Mouse (Mus musculus) heart, embryonic 15.5 days (tissue): ENCODE data around the gene Tstd2. TPM values are rescaled to one million over a fixed set of nuclear protein-coding genes. Genes with fewer than 3 reads are reported as not detected.

Experiments used
- ATAC-seq: fragments of 200-750 bp; cut with Nextera tagmentation; replicated peaks from 2 replicates; pipeline ENCODE4 v1.8.0; 2017; ENCODE audit warnings: low read depth, moderate TSS enrichment; ENCODE audit not compliant: insufficient number of reproducible peaks, insufficient read depth, low FRiP score
- H3K27ac ChIP-seq: fragments of 300-500 bp; sonication (generic); 2 replicates; pipeline ENCODE4 v1.5.1; 2015; ENCODE audit warnings: mild to moderate bottlenecking, inconsistent platforms
- H3K27me3 ChIP-seq: fragments of 300-500 bp; sonication (generic); 2 replicates; pipeline ENCODE4 v1.6.1; 2015; ENCODE audit warnings: inconsistent platforms
- H3K36me3 ChIP-seq: fragments of 300-500 bp; sonication (generic); 2 replicates; pipeline ENCODE4 v1.6.1; 2015; ENCODE audit warnings: mild to moderate bottlenecking, inconsistent platforms
- H3K4me1 ChIP-seq: fragments of 300-500 bp; sonication (generic); replicated peaks from 2 replicates; pipeline ENCODE4 v1.6.1; 2015; ENCODE audit warnings: inconsistent platforms
- H3K4me2 ChIP-seq: fragments of 300-500 bp; sonication (generic); 2 replicates; pipeline ENCODE4 v1.6.1; 2015; ENCODE audit warnings: inconsistent platforms, mild to moderate bottlenecking, moderate library complexity
- H3K4me3 ChIP-seq: fragments of 300-500 bp; sonication (generic); 2 replicates; pipeline ENCODE4 v1.5.1; 2015; ENCODE audit warnings: mild to moderate bottlenecking, inconsistent platforms
- H3K9ac ChIP-seq: fragments of 300-500 bp; sonication (generic); 2 replicates; pipeline ENCODE4 v1.6.1; 2015; ENCODE audit warnings: mild to moderate bottlenecking, inconsistent platforms
- H3K9me3 ChIP-seq: fragments of 300-500 bp; sonication (generic); replicated peaks from 2 replicates; pipeline ENCODE4 v1.6.1; 2016; ENCODE audit warnings: inconsistent platforms
- WGBS: fragments of 180-500 bp; shearing (Covaris S2); methylation state at CpG from one replicate; pipeline ENCODE4 v1.1.7; 2015; ENCODE audit warnings: mixed read lengths; 5-methylcytosine and 5-hydroxymethylcytosine counted together
- polyA plus RNA-seq: library from polyadenylated mRNA; unstranded; fragments of >200 nt; fragmentation: Nextera tagmentation; extraction: Ambion mirVana; gene quantifications from 2 replicates; pipeline ENCODE4 v1.2.1, GENCODE M21; 2015

Gene Tstd2
- polyA plus RNA-seq, 1 experiment from 2014 or later: 24.2 TPM

DNA sequence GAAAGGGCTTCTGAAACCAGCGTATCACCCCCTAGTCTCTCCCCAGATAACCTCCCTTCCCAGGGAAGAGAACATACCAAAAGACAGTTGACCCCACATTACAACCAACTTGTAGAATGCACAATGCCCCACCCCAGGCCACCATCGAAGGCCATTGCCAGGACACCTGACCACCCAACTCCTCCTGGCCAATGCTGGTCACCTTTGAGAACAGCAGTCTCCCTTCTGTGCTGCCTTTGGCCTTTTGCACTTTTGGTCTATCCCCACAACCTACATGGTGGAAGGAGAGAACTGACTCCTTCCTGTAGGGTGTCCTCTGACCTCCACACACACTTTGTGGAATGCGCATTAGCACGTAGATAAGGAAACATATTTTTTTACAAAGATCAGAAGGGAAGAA lies 21.0 kb downstream of the Tstd2 start:
- H3K27ac ChIP-seq: 0 out of 2 replicates have a peak overlapping the region, but pooled peaks have one; percentile 30
- peaks cover 4% of the 10 kb centered on the region; the same call in 1 of the 2 replicates for H3K4me1 ChIP-seq
- H3K27me3 ChIP-seq: no peaks in the 10 kb centered on the region
- no peak for ATAC-seq
- no peak overlapping the region for H3K9ac ChIP-seq
- no peak overlapping the region for H3K4me3 ChIP-seq
- no peak overlapping the region for H3K4me2 ChIP-seq
- 92% methylated on average over 4 of the region's 4 CpGs for WGBS
- H3K36me3 ChIP-seq: peaks cover 84% of the 10 kb centered on the region
- no peaks in the 10 kb centered on the region for H3K9me3 ChIP-seq

DNA sequence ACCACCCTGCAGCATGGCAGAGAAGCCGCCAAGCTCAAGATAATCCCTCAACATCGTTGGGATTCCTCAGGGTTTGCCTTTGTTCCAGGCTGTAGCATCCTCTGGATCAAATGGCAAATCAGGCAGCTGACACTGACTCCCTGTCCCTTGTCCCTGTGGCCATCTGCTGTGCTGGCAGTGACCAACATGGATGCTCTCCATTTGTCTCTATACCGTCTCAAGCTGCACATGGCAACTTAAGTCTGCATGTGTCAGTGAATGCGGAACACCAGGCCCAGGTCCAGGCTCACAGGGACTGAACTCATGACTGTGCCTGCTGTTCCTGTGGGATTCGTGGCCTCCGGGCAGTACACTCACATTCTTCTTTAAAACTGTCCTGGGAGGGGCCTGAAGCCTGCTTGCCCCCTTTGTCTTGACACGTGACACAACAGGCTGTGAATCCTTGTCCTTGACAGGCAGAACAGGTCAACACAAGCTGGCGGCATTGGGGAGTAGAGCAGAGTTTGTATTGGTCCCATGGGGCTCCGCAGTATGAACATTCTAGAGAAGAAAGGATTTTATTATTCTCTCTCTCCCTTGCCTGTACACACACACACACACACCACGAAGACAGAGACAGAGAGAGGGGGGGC lies 21.8 kb downstream of the Tstd2 start:
- Histone ChIP-seq H3K36me3 (peaks cover 83% of the 10 kb centered on the region), H3K9ac (no peak overlapping the region), H3K27ac (peak overlapping the region; percentile 30; the same call in 1 of the 2 replicates), H3K4me1 (peaks cover 4% of the 10 kb centered on the region; the same call in 1 of the 2 replicates), H3K9me3 (no peaks in the 10 kb centered on the region), H3K4me2 (no peak overlapping the region), H3K27me3 (no peaks in the 10 kb centered on the region), H3K4me3 (no peak overlapping the region)
- 60% methylated on average over 10 of the region's 10 CpGs for WGBS
- no peak for ATAC-seq

DNA sequence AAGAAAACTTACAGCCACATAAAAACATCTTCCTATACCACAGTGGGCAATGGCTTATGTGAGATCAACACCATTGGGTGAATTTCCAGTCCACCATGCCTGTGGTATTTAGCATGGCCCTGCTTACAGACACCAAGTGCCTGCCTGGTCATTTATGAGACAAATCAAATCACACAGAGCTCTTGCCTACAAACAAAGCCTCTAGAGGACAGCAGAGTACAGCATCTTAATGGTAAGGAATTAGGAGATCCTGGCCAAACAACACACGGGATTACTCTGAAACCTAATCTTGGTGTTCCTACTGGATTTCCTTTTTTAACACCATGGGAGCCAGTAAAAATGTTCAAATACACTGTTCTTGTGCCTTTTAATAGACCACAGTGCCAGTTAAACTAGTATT lies 23.2 kb downstream of the Tstd2 start:
- no peak for ATAC-seq
- Histone ChIP-seq H3K27me3 (no peaks in the 10 kb centered on the region), H3K36me3 (peaks cover 80% of the 10 kb centered on the region), H3K9ac (no peak overlapping the region), H3K27ac (no peak overlapping the region), H3K4me3 (no peak overlapping the region), H3K9me3 (no peaks in the 10 kb centered on the region), H3K4me1 (peaks cover 4% of the 10 kb centered on the region; the same call in 1 of the 2 replicates), H3K4me2 (no peak overlapping the region)
- 54% methylated on average over 1 of the region's 1 CpGs for whole genome bisulfite sequencing

DNA sequence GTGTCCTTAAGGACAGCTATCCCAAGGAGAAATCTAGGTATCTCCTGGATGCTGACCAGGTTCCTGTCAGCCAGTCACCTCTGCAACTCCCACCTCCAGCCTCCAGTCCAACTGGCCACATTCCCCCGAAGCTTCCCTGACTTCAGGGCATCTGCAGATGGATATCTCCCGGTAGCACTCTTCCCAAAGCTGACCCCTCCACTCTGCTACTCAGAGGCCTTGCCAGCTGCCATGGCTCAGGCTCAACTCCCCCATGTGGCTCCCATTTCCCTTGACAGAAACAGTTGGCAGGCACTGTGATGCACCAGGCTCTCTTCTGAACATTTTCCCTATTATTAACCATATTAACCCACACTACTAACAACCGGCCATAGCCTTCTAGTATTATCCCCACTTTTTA lies 27.1 kb downstream of the Tstd2 start:
- H3K36me3 ChIP-seq: peaks cover 61% of the 10 kb centered on the region
- 50% methylated on average over 3 of the region's 3 CpGs for WGBS

DNA sequence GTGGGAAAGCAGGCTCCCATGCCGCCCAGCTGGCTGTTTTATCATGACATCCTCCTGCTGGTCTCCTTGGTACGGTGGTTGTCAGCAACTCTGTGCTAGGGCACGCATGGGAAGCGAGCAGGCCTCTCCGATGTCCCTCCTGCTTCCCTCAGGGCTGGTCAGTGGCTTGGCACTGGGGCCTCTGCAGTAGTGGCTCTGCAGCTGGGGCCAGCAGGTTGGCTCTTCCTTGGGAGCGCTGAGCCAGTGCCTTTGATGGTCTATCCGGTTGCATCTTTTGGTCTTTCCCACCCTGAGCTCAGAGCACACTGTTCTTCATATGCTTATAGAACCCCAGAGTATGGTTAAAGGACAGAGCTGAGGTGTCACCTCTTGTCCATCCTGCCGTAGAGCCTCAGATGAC lies 28.4 kb downstream of the Tstd2 start:
- H3K4me2 ChIP-seq: no peak overlapping the region
- peaks cover 56% of the 10 kb centered on the region for H3K36me3 ChIP-seq
- WGBS: 67% methylated on average over 8 of the region's 8 CpGs
- no peak for ATAC-seq
- no peak overlapping the region for H3K27ac ChIP-seq
- no peaks in the 10 kb centered on the region for H3K9me3 ChIP-seq
- no peak overlapping the region for H3K9ac ChIP-seq
- no peaks in the 10 kb centered on the region for H3K27me3 ChIP-seq
- no peaks in the 10 kb centered on the region for H3K4me1 ChIP-seq
- H3K4me3 ChIP-seq: no peak overlapping the region

More for the DNA sequence above, 27.1 kb downstream of the Tstd2 start:
- Histone ChIP-seq H3K27me3 (no peaks in the 10 kb centered on the region), H3K4me1 (no peaks in the 10 kb centered on the region; the same call in 1 of the 2 replicates), H3K9me3 (no peaks in the 10 kb centered on the region), H3K4me2 (no peak overlapping the region), H3K9ac (no peak overlapping the region), H3K4me3 (no peak overlapping the region), H3K27ac (no peak overlapping the region)
- ATAC-seq: no peak

DNA sequence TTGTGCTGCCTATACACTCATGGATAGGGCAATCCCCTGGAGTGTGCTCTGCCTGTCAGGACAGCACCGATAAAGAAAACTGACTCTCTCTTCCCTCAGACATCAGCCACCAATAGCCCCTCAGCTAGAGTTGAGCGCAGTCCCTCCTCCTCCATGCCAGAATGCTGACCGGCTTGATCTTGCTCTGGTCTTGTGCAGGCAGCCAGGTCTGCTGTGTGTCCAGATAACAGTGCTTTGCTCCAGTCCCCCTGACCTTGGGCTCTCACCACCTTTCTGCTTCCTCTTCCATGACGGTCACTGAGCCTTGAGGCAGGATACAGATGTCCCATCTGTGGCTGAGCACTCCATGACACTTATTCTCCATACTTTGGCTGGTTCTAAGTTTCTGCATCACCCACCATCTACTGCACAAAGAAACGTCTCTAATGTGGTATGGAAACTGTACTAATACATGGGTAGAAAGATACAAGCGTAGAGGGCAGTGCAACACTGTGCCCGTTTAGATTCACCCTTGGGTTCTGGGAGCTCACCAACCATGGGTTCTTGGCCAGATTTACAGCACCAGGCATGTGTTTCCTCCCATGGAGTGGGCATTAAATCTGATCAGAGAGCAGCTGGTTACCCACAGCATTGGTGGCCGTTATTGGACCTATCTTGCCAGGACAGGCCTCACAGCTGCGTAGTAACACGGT lies 36.3 kb downstream of the Tstd2 start:
- peaks cover 39% of the 10 kb centered on the region for H3K36me3 ChIP-seq
- no peaks in the 10 kb centered on the region for H3K9me3 ChIP-seq
- no peaks in the 10 kb centered on the region for H3K27me3 ChIP-seq
- WGBS: 71% methylated on average over 10 of the region's 10 CpGs
- H3K4me1 ChIP-seq: peaks cover 31% of the 10 kb centered on the region
- H3K4me2 ChIP-seq: no peak overlapping the region
- H3K27ac ChIP-seq: no peak overlapping the region
- H3K4me3 ChIP-seq: no peak overlapping the region
- no peak overlapping the region for H3K9ac ChIP-seq
- 0 out of 2 replicates have a peak, but pooled peaks have one; percentile 31 for ATAC-seq

DNA sequence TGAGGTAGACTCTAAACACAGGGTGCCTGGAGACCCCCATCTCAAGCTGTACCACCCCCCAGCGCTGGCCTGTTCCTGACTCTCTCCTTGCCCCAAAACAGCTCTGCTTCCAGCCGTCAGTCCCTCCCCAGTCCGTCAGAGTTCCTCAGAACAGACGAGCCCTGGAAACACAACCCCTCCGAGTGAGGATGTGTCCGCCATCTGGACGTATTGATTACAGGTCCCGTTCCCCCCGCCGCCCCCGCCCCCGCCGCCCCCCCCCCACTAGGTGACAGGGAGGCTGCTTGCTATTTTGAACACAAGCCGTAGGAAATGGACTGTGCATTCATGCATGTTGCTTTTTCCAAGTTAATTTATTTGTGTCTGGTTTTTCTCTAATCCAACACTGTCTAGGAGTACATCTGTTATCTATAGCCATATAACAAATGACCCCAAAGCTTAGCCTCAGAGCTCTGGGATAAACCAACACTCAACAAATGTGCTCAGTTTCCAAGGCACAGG lies 37.2 kb downstream of the Tstd2 start:
- no peak overlapping the region for H3K4me2 ChIP-seq
- peak overlapping the region; percentile 28; the same call in 1 of the 2 replicates for H3K27ac ChIP-seq
- H3K27me3 ChIP-seq: no peaks in the 10 kb centered on the region
- ATAC-seq: no peak
- H3K36me3 ChIP-seq: peaks cover 40% of the 10 kb centered on the region
- WGBS: 33% methylated on average over 14 of the region's 14 CpGs
- peaks cover 31% of the 10 kb centered on the region for H3K4me1 ChIP-seq
- no peaks in the 10 kb centered on the region for H3K9me3 ChIP-seq
- no peak overlapping the region for H3K4me3 ChIP-seq
- no peak overlapping the region for H3K9ac ChIP-seq

DNA sequence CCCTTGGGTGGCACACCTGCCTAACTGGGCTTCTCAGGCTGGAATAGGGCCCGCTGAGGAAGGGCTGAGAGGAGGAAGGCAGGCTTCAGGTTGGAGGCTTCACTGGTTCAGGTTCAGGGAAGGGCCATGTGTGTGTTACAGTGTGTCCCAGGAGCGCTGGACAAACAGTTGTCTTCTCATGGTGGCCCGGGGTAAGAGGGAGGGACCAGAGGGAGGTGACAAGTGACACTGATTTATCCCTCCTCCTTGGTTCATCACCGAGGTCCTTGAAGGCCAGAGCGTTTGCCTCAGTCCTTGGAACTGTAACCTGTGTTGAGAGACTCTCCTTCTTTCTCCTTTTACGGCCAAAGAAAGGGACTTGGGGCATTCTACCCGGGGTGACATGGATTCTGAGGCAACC lies 38.0 kb downstream of the Tstd2 start:
- 28% methylated on average over 7 of the region's 7 CpGs for WGBS
- Histone ChIP-seq H3K4me2 (no peak overlapping the region), H3K9ac (no peak overlapping the region), H3K27me3 (no peaks in the 10 kb centered on the region), H3K4me3 (no peak overlapping the region), H3K27ac (peak overlapping the region; percentile 28; the same call in 1 of the 2 replicates), H3K9me3 (no peaks in the 10 kb centered on the region), H3K36me3 (peaks cover 41% of the 10 kb centered on the region), H3K4me1 (peaks cover 31% of the 10 kb centered on the region)
- ATAC-seq: no peak

DNA sequence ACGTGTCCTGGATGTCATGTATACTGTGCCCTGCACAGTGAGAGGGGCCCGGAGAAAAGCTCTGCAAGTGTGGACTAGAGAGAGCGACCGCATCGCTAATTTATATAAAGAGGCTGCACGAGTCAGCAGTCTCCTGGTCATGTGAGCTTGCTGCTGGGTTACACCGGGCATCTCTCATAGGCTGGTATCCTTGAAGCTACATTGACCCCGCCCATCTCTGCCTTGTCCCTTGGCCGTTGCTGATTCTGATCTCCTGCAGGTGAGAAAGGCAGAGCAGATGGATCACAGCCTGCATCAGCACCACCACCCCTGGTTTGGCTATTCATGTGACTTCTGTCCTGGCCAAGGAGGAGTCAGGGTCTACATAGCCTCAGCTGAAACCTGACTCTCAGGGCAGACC lies 39.4 kb downstream of the Tstd2 start:
- H3K27me3 ChIP-seq: no peaks in the 10 kb centered on the region
- H3K4me1 ChIP-seq: peaks cover 35% of the 10 kb centered on the region
- no peaks in the 10 kb centered on the region for H3K9me3 ChIP-seq
- whole genome bisulfite sequencing: 70% methylated on average over 9 of the region's 9 CpGs
- H3K27ac ChIP-seq: no peak overlapping the region
- H3K36me3 ChIP-seq: peaks cover 48% of the 10 kb centered on the region
- ATAC-seq: no peak
- H3K4me2 ChIP-seq: no peak overlapping the region
- H3K4me3 ChIP-seq: no peak overlapping the region
- no peak overlapping the region for H3K9ac ChIP-seq

DNA sequence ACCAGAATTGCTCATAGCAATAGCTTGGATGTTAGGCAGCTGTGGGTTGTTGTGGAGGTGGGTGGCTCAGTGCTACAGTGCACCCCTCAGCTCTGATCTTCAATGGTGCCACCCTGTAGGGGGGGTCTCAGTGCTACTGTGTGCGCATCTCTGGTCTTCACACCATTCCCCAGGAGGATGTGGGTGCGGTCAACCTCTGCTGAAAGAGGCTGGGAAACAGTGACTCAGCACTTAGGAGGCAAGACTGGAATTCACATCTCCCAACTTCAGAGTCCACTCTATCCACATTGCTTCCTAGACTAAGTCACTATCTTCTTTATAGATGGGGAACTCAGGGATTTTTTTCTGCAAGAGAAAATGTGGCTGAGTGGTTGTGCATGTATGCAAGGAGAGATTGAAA lies 40.9 kb downstream of the Tstd2 start:
- Histone ChIP-seq H3K36me3 (peaks cover 59% of the 10 kb centered on the region), H3K4me2 (no peak overlapping the region), H3K9ac (no peak overlapping the region), H3K27me3 (no peaks in the 10 kb centered on the region), H3K4me3 (no peak overlapping the region), H3K4me1 (peaks cover 35% of the 10 kb centered on the region), H3K27ac (no peak overlapping the region), H3K9me3 (no peaks in the 10 kb centered on the region)
- ATAC-seq: no peak
- WGBS: 81% methylated on average over 2 of the region's 2 CpGs

DNA sequence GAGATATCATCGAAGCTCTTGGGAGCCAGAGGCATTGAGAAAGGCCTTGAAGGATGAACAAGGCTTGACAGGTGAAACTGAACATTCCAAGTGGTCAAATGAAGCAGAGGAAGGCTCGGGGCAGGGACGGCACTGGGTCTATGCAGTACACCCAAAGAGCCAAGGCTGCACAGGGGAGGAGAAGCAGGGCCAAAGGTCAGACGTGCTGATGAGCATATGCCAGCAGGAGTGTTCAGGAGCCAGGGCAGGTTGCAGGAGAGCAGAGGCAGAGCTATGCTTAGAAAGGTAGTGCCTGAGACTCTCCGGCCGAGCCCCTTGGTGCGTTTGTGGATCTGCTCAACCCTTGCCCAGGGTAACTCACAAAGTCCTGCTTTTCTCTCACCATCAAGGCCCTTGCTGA lies 41.9 kb downstream of the Tstd2 start:
- Histone ChIP-seq H3K9ac (no peak overlapping the region), H3K4me3 (no peak overlapping the region), H3K36me3 (peaks cover 56% of the 10 kb centered on the region), H3K9me3 (no peaks in the 10 kb centered on the region), H3K4me2 (no peak overlapping the region), H3K4me1 (peaks cover 29% of the 10 kb centered on the region), H3K27ac (no peak overlapping the region), H3K27me3 (no peaks in the 10 kb centered on the region)
- ATAC-seq: no peak
- 94% methylated on average over 7 of the region's 7 CpGs for WGBS

DNA sequence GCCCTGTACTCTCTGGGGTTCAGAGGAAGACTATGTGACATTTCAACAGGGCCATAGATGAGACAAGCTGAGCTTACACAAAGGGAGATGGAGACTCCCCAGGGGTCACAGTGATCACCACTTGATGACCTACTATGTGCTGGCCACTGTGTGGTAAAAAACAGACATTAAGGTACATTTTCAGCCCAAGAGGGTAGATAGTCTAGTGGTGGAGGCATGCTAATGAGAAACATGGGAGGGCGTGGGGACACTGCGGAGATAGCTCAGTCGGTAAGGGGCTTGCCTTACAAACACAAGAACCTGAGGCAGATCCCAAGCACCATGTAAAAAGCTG lies 42.7 kb downstream of the Tstd2 start:
- Histone ChIP-seq H3K36me3 (peaks cover 63% of the 10 kb centered on the region), H3K4me2 (no peak overlapping the region), H3K27ac (no peak overlapping the region), H3K4me3 (no peak overlapping the region), H3K4me1 (peaks cover 21% of the 10 kb centered on the region), H3K27me3 (no peaks in the 10 kb centered on the region), H3K9me3 (no peaks in the 10 kb centered on the region), H3K9ac (no peak overlapping the region)
- no peak for ATAC-seq
- WGBS: 92% methylated on average over 3 of the region's 3 CpGs
